Comparison of ENCODE assay signal across 9 mouse cellular contexts in genomic region chr12:70131042-70131675, GRCm38 (mm10). TPM values are rescaled to one million over a fixed set of nuclear protein-coding genes. Genes with fewer than 3 reads are reported as not detected.
DNase-seq lines count a peak whose midpoint lies in the region; ATAC-seq lines count a peak whose summit lies in the region.
"Had no signal": no experiment of that assay in that cellular context is flagged by ENCODE, and none has a peak within 500 bp of the region (broad histone marks: within the 10 kb centered on the region; RNA-seq: fewer than 3 reads in every experiment).

No protein-coding gene starts in this region.

- H3K27ac ChIP-seq in heart, embryonic 13.5 days (replicated peaks): no peak overlapping the region
- H3K27ac ChIP-seq: liver, embryonic 15.5 days had no signal

- ATAC-seq in heart, embryonic 13.5 days (ENCODE audit: extremely low read depth, insufficient number of reproducible peaks, low FRiP score, low TSS enrichment): no peak
- ATAC-seq in megakaryocyte, adult 5-6 weeks (ENCODE audit: poor library complexity, severe bottlenecking): 0 out of 2 replicates have a peak, but pooled peaks have one; percentile 25
- ATAC-seq in inflammation-experienced regulatory T-cells, adult 6 months: no peak

- H3K9ac ChIP-seq in heart, embryonic 13.5 days: peak overlapping the region; percentile 37; the same call in 1 of the 2 replicates
- H3K9ac ChIP-seq: liver, embryonic 15.5 days had no signal

- H3K9me3 ChIP-seq in heart, embryonic 13.5 days: no peaks in the 10 kb centered on the region
- H3K9me3 ChIP-seq: liver, embryonic 15.5 days had no signal

- 45% methylated on average over 20 of the region's 20 CpGs for WGBS in heart, embryonic 13.5 days

- H3K36me3 ChIP-seq in heart, embryonic 13.5 days: no peaks in the 10 kb centered on the region
- H3K36me3 ChIP-seq: liver, embryonic 15.5 days had no signal

- H3K4me1 ChIP-seq in heart, embryonic 13.5 days: peaks cover 3% of the 10 kb centered on the region
- H3K4me1 ChIP-seq: liver, embryonic 15.5 days had no signal

- H3K27me3 ChIP-seq in heart, embryonic 13.5 days (replicated peaks): no peaks in the 10 kb centered on the region
- H3K27me3 ChIP-seq: liver, embryonic 15.5 days had no signal

- no peak for DNase-seq in heart, postnatal 25 days (ENCODE audit: low spot score)
- DNase-seq in ovary, postnatal 14 days (ENCODE audit: low spot score): peak; percentile 27
- DNase-seq in ovary, postnatal 36 days (ENCODE audit: low spot score): no peak
- DNase-seq in gastrocnemius, postnatal 4 days (ENCODE audit: low spot score in 2 of 2): peak; percentile 50 to 64
- no peak for DNase-seq in ovary, postnatal 10 days (ENCODE audit: low spot score)

- H3K4me3 ChIP-seq in heart, embryonic 13.5 days: peak overlapping the region; percentile 18
- H3K4me3 ChIP-seq: liver, embryonic 15.5 days had no signal

- intact Hi-C loops in heart, postnatal 25 days (cut with DNase I): no loop called here

- peak overlapping the region; percentile 54 for H3K4me2 ChIP-seq in heart, embryonic 13.5 days
- H3K4me2 ChIP-seq: liver, embryonic 15.5 days had no signal

RNA-seq across cellular contexts. Expression of gene Nin, which starts 17.6 kb away (rescaled TPM):
- polyA plus RNA-seq in heart, embryonic 13.5 days (2015; fragmentation: Nextera tagmentation; extraction: Ambion mirVana): 6.0 and 7.1 TPM in 2 replicates
- total RNA-seq in heart, postnatal 25 days (2021): 10 to 100 TPM; 17.2 to 18.2 TPM
- 10 to 100 TPM; 36.7 to 39.8 TPM for total RNA-seq in gastrocnemius, postnatal 4 days (2021)
- 154 and 171 TPM in 2 replicates for total RNA-seq in megakaryocyte, adult 5-6 weeks (2015)
- 227 and 264 TPM in 2 replicates for total RNA-seq in megakaryocyte, adult 5-6 weeks (2017)
- 10 to 100 TPM; 14.6 to 25.0 (median 24.6) TPM for polyA plus RNA-seq in inflammation-experienced regulatory T-cells, adult 6 months (2017; shearing (Covaris generic))

RNA-seq across cellular contexts. Expression of gene Abhd12b, which starts 22.8 kb away (rescaled TPM):
- polyA plus RNA-seq in heart, embryonic 13.5 days (2015; fragmentation: Nextera tagmentation; extraction: Ambion mirVana): not detected in 2 replicates
- total RNA-seq in heart, postnatal 25 days (2021): not detected
- not detected for total RNA-seq in gastrocnemius, postnatal 4 days (2021)
- not detected in 2 replicates for total RNA-seq in megakaryocyte, adult 5-6 weeks (2015)
- total RNA-seq in megakaryocyte, adult 5-6 weeks (2017): not detected in 2 replicates
- 1 to 10 TPM in 2 of 3 experiments, under 1 TPM in 1; 0.53 to 3.1 (median 1.9) TPM for polyA plus RNA-seq in inflammation-experienced regulatory T-cells, adult 6 months (2017; shearing (Covaris generic))
- polyA plus RNA-seq: liver, embryonic 15.5 days had no signal

Comparison
In these comparisons a context has a peak if more than half of its experiments do, and no peak if none do; other contexts are left out.
1. DNase-seq: peak in ovary, postnatal 14 days (single experiment) and gastrocnemius, postnatal 4 days (2 of 2); none in heart, postnatal 25 days (single experiment), ovary, postnatal 36 days (single experiment) and ovary, postnatal 10 days (single experiment).